Mouse (Mus musculus): ENCODE measurements around the gene Hoxa5.
A peak's percentile ranks its signal among the peaks of the same experiment; 100 is the strongest.

Hoxa5 gene

GRCm38 (mm10) chr6:52204050-52204752, at the start of gene Hoxa5:
Hoxa5 (minus strand) TSS chr6:52204587.
- DNase-seq: no peak

GRCm38 (mm10) chr6:52253511-52254500, 49.4 kb upstream of the Hoxa5 start:
- DNase-seq: no peak

DNA sequence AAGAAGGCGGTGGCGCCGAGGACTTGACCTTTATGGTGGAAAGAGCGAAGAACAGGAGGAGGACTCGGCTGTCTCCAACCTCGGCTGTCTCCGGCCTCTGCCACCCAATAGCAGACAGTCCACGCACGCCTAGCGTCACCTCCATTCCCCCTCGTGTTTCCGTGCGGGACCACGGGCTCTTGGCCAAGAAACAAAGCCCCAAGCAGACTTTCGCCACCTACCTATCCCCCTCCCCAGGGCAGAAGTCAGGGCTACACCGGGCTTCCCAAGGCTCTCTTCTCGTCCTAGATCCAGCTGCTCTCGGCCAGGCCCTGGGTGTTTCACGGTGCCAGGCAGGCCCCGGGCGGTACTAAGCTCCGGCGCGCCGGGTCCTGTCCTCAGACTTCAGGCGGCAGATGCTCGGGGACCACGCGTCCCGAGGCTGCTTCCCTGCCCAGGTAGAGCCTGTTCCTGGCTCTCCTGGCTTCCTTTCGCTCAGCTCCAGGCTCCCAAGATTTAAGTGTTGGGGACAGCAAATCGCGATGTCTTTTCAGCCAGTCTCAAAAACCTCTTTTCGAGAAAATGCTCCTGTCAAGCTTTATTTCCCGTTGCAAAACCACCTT, 48.5 kb upstream of the Hoxa5 start:
- DNase-seq: no peak

- no peak for DNase-seq
Observed at GRCm38 (mm10) chr6:52252016-52252774, 47.8 kb upstream of the Hoxa5 start.

- no peak for DNase-seq
Observed at GRCm38 (mm10) chr6:52251177-52251879, 46.9 kb upstream of the Hoxa5 start.

DNA sequence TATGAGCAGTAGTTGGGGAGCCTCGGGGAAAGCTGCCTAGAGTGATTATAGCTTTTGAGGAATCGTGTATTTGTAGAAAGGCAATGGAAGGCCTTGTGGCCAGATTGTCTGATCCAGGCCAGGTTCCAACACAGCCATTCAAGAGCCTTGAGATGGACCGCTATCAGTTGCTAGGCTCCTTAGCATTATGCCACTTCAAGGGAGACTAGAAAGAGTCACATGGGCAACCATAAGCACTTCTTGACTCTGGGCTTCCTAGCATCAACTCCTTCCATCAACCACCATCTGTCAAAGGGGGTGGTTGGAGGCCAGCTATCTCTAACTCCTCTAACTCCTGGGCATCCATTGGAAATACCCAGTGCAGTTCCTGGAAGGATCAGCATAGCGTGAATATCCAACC, 45.4 kb upstream of the Hoxa5 start:
- DNase-seq: no peak

DNA sequence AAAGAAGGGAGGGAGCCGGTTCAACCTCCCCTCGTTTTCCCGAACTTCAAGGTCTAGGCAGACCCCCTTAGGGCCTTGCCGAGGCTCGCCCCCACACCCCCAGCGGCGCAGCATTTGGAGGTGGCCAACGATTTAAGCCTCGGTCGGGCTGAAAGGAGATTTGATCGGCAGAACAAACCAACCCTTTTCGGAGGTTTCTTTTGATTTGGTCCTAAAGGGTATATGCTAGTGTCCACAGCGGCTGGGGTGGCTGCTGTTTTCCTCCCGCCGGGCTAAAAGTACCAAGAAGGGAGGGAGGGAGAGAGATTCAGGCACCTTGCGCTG, 45.0 kb upstream of the Hoxa5 start:
- no peak for DNase-seq

DNA sequence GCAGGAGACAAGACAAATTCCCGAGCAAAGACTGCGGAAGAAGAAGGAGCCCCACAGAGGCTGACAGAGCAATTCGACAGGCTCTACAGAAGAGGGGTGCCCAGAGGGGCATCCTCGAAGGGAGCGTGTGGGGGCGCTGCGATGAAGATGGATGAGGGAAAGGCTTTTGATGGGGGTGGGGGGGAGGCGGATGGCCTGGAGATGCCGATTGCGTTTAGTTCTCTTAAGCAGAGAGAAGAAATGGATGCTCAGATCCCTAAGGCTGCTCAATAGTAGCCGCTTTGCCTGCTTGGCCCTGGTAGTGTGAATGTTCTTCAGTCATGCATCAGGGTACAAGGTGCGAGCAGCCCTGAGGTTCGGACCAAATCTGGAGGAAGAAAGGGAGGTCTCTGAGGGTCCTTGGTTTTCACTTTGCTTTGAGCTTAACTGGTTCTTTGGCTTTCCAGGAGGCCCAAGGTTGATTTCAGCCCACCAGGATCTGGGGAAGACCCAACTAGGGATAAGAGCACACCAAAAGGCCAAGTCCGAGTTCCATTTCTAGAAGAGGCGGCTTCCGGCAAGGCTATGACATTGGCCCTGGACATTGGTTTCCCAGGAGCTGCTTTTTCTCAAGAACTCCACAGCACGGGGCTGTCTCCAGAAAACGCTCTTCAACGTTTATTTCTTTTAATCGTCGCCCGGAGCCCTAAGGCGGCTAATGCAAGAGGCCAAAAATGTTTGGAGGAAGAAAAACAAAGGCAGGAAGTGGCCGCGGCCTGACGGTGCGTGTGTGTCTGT, 44.4 kb upstream of the Hoxa5 start:
- no peak for DNase-seq

- no peak for DNase-seq
Observed at GRCm38 (mm10) chr6:52247766-52248637, 43.6 kb upstream of the Hoxa5 start.

DNA sequence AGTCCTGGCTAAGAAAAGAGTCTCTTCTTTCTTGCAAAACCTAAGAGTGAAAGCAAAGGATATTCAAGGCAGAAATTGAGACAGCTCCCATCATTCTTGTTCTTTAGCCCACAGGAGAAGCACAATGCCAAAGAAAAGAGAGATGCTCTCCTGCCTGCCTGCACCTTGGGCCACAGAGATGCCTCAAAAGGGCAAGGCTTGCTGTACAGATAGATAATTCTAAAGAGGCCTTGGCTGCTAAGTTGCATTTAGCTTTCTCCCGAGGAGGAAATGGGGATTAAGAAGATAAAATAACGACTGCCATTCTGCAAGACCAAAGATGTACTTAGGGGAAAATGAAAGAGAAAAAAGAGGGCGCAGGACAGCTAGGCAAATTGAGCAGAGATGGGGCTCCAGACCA, 42.5 kb upstream of the Hoxa5 start:
- DNase-seq: no peak

DNA sequence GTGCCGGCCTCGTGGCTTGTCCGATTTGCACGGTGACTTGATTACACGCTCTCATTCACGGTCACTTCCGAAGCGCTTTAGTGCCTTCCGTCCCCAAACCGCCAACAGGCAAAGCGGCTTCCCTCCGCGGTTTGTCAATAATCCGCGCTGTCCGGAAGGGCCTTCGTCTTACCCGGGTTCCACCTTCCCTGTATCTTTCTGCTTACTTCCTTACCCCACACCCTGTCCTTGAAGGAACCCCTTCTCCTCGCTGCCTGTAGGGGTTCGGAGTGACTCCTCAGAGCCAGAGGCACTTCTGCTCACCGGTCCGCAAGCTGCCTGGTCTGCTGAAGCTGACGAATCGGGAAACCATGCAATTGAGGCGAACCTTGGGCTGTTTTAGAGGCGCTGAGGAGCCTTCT, 42.0 kb upstream of the Hoxa5 start:
- no peak for DNase-seq

DNA sequence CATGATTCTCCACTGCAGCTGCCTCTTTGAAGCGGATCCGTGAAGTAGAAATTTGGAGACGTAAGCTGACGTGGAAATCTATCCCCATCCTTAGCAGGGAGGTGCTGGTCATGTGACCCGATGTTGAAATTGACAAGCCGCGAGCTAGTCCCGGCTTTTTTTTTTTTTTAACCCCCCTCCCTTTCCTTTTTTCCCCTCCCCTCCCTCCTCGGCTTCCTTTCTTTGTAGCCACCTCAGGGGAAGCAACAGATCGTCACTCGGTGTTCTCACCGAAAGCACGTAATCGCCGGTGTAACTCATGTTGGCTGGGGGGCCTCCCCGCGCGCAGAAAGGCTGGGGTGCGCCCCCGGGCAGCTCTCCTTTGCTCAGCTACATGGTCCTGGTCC, 41.4 kb upstream of the Hoxa5 start, which contains the start of gene Hoxa11:
Gene Hoxa11 (minus strand): TSS at position 54 of the 386 bp plus-strand sequence.
- no peak for DNase-seq

- no peak for DNase-seq
Observed at GRCm38 (mm10) chr6:52245040-52245756, 40.8 kb upstream of the Hoxa5 start.

DNA sequence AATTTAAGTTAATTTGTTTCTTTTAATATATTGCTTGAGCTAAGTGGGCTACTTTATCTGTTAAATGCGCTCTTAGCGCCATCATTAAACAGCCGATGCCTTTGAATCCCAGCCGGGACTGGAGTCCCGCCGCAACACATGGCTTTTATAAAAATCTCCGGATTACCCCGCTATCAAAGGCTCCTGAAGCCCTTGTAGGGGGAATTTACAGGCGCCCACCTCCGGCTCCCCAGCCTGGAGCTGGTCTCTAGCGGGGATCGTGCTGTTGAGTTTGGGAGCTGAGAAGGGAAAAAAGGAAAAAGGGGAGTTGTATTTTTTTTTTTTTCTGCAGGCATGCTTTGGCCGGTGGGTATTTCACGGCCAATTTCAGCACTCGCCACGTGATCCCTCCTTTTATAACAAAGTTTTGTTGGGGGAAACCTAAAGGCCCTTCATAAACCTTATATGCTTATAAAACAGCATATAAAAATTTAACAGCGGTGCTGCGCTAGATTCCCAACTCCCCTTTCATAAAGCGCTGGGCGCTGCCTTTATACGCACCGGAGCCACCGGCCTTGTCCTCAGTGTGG, 40.2 kb upstream of the Hoxa5 start:
- DNase-seq: no peak

- peak; percentile 4 for DNase-seq
Observed at GRCm38 (mm10) chr6:52243681-52244121, 39.3 kb upstream of the Hoxa5 start.

DNA sequence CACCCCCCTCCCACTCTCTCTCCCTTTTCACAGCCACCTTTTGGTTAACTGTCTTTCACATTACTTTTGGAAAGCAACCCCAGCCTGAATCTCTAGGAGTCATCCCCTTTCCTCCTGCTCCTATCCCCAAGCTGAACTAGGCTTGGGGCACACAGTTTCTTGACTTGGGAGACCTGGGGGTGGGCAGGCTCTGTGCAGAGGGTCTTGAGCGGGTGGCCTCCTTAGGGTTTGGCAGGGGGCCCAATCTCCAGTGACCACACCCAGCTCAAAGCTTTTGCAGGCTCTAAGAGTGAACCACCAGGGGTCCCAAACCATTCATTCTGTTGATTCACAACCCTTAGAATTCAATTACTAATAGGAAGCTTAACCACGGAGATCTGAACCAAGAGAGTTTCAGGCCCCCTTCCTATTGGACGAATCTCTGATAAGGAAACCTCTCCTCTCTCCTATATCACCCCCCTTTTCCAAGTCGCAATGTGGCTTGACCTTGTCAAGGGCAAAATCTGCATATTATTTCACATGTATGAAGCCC, 38.5 kb upstream of the Hoxa5 start:
- DNase-seq: no peak

- DNase-seq: no peak
Observed at GRCm38 (mm10) chr6:52241001-52241621, 36.7 kb upstream of the Hoxa5 start.

DNA sequence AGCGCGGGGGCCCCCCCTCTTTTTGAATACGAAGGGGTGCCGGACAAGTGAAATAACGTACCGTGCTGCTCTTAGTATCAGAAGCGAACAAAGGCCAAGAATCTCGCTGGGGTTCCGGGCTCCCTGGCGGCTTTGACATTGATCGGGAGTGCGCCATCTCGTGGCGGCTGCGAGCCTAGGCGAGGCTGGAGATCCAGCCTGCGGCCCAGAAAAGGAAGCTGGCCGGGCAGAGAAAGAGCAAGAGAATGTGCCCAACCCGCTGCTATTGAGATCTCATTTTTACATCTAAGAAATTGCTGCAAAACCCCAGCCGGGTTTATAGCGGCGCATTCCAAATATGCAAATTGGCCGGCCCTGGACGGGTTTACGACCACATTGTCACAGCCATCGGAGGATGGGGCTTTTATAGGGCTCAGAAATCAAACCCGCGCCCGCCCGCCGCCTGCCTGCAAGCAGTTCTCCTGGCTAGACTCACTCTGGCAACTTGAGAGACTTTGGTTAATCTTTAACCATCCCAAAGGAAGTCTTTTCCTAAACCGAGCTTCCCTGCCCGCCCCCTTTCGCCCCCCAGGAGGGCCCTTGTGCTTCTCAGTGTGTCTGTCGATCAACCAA, 36.1 kb upstream of the Hoxa5 start, which contains the start of gene Hoxa10:
Gene Hoxa10 (minus strand): TSS at position 466 of the 612 bp plus-strand sequence.
- no peak for DNase-seq
